Mouse (Mus musculus): ENCODE data around the gene Prdx5. TPM values are rescaled to one million over a fixed set of nuclear protein-coding genes. Genes with fewer than 3 reads are reported as not detected.

Gene Prdx5
- total and polyA plus RNA-seq, 3 experiments = 411 to 766 (median 651) TPM

DNA sequence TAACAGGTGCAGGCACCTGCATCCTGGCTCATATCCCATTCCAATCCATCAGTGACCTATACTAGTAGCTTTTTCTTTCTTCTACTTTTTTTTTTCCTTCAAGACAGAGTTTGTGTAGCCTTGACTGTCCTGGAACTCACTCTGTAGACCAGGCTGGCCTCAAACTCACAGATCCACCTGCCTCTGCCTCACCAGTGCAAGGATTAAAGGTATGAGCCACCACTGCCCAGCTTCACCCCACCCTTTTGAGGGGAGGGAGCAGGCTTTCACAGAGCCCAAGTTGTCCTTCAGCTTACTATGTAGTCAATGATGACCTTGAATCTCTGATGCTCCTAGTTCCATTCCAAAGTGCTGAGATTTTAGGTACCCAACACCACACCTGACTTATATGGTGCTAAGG, 9.5 kb upstream of the Prdx5 start:
- Histone ChIP-seq H3K4me1 (ENCODE audit: control insufficient read depth, insufficient read depth, low read length) (peaks cover 7% of the 10 kb centered on the region), H3K9ac (ENCODE audit: low read depth, low read length) (0 out of 2 replicates have a peak overlapping the region, but pooled peaks have one; percentile 25), H3K79me2 (replicated peaks; ENCODE audit: control insufficient read depth, insufficient read depth, low read length) (no peaks in the 10 kb centered on the region), H3K27me3 (ENCODE audit: control insufficient read depth, insufficient read depth, low read length) (no peaks in the 10 kb centered on the region), H3K27ac (no peak overlapping the region), H3K4me3 (no peak overlapping the region), H3K36me3 (ENCODE audit: control insufficient read depth, insufficient read depth, low read length) (no peaks in the 10 kb centered on the region)
- no peak for TF ChIP-seq EP300 (IDR thresholded peaks at IDR 0.05; ENCODE audit: insufficient read depth, low read depth, low read length)
- TF ChIP-seq CTCF (IDR thresholded peaks at IDR 0.05) = no peak
- no peak for TF ChIP-seq POLR2A (IDR thresholded peaks at IDR 0.05; ENCODE audit: insufficient read depth, low read depth, low read length)
- no peak for DNase-seq
- intact Hi-C loops (cut with DNase I) = no loop called here

- WGBS = 80% methylated on average over 4 of the region's 4 CpGs
- Histone ChIP-seq H3K4me3 (no peak overlapping the region), H3K79me2 (replicated peaks; ENCODE audit: control insufficient read depth, insufficient read depth, low read length) (no peaks in the 10 kb centered on the region), H3K4me1 (ENCODE audit: control insufficient read depth, insufficient read depth, low read length) (peaks cover 7% of the 10 kb centered on the region), H3K9ac (ENCODE audit: low read depth, low read length) (no peak overlapping the region), H3K36me3 (ENCODE audit: control insufficient read depth, insufficient read depth, low read length) (no peaks in the 10 kb centered on the region), H3K27me3 (ENCODE audit: control insufficient read depth, insufficient read depth, low read length) (no peaks in the 10 kb centered on the region), H3K27ac (no peak overlapping the region)
- intact Hi-C loops (cut with DNase I) = no loop called here
- no peak for DNase-seq
- TF ChIP-seq POLR2A (IDR thresholded peaks at IDR 0.05; ENCODE audit: insufficient read depth, low read depth, low read length) (no peak), EP300 (IDR thresholded peaks at IDR 0.05; ENCODE audit: insufficient read depth, low read depth, low read length) (no peak), CTCF (IDR thresholded peaks at IDR 0.05) (no peak)
Observed at GRCm38 (mm10) chr19:6918321-6918720, 8.4 kb upstream of the Prdx5 start.

DNA sequence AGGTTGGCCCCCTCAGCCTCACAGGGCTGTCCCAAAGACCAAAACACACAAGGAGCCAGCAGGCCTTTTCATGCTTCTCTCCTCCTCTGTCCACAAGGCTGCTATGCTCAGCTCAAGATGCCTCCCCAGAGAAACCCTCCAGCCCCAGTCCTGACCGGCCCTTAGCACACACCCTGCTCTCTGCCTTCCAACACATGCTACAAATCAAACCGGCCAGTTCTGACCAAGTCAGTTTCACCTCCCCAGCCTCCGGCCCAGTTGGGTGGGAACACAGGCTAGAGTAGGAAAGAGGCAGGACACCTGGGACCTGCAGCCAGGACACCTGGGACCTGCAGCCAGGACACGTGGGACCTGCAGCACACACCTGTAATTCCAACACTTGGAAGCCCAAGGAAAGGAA, 6.6 kb upstream of the Prdx5 start:
- peaks cover 3% of the 10 kb centered on the region; the same call in 1 of the 2 replicates for H3K4me1 ChIP-seq (ENCODE audit: control insufficient read depth, insufficient read depth, low read length)
- H3K9ac ChIP-seq (ENCODE audit: low read depth, low read length) = no peak overlapping the region
- WGBS = 61% methylated on average over 4 of the region's 4 CpGs
- intact Hi-C loops (cut with DNase I) = no loop called here
- no peak overlapping the region for H3K4me3 ChIP-seq
- no peaks in the 10 kb centered on the region for H3K79me2 ChIP-seq (replicated peaks; ENCODE audit: control insufficient read depth, insufficient read depth, low read length)
- TF ChIP-seq EP300 (IDR thresholded peaks at IDR 0.05; ENCODE audit: insufficient read depth, low read depth, low read length) = no peak
- no peak for TF ChIP-seq CTCF (IDR thresholded peaks at IDR 0.05)
- no peak for TF ChIP-seq POLR2A (IDR thresholded peaks at IDR 0.05; ENCODE audit: insufficient read depth, low read depth, low read length)
- H3K27me3 ChIP-seq (ENCODE audit: control insufficient read depth, insufficient read depth, low read length) = no peaks in the 10 kb centered on the region
- H3K27ac ChIP-seq = no peak overlapping the region
- DNase-seq = no peak
- no peaks in the 10 kb centered on the region for H3K36me3 ChIP-seq (ENCODE audit: control insufficient read depth, insufficient read depth, low read length)

GRCm38 (mm10) chr19:6915276-6915675, 5.4 kb upstream of the Prdx5 start:
- Histone ChIP-seq H3K27ac (no peak overlapping the region), H3K36me3 (ENCODE audit: control insufficient read depth, insufficient read depth, low read length) (no peaks in the 10 kb centered on the region), H3K4me1 (ENCODE audit: control insufficient read depth, insufficient read depth, low read length) (peaks cover 4% of the 10 kb centered on the region), H3K79me2 (replicated peaks; ENCODE audit: control insufficient read depth, insufficient read depth, low read length) (no peaks in the 10 kb centered on the region), H3K9ac (ENCODE audit: low read depth, low read length) (no peak overlapping the region), H3K4me3 (no peak overlapping the region), H3K27me3 (ENCODE audit: control insufficient read depth, insufficient read depth, low read length) (no peaks in the 10 kb centered on the region)
- DNase-seq = no peak
- TF ChIP-seq EP300 (IDR thresholded peaks at IDR 0.05; ENCODE audit: insufficient read depth, low read depth, low read length) (no peak), POLR2A (IDR thresholded peaks at IDR 0.05; ENCODE audit: insufficient read depth, low read depth, low read length) (no peak), CTCF (IDR thresholded peaks at IDR 0.05) (no peak)
- intact Hi-C loops (cut with DNase I) = no loop called here
- 52% methylated on average over 4 of the region's 4 CpGs for WGBS

DNA sequence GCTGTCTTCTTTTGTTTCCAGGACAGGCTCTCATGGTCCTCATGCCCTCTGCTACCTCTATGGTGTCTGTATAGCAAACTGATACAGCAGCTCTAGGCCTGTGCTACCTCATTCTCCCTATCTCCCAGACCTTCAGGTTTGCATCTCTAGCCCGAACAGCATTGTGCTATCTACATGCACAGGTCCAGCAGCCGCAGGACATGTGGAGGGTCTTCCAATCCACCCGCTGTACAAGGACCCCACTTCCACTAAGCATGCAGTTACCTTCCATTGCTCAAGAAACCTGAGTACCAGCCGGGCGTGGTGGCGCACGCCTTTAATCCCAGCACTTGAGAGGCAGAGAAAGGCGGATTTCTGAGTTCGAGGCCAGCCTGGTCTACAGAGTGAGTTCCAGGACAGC, 4.6 kb upstream of the Prdx5 start:
- H3K9ac ChIP-seq (ENCODE audit: low read depth, low read length) = no peak overlapping the region
- TF ChIP-seq EP300 (IDR thresholded peaks at IDR 0.05; ENCODE audit: insufficient read depth, low read depth, low read length) = no peak
- H3K27ac ChIP-seq = no peak overlapping the region
- intact Hi-C loops (cut with DNase I) = no loop called here
- H3K36me3 ChIP-seq (ENCODE audit: control insufficient read depth, insufficient read depth, low read length) = no peaks in the 10 kb centered on the region
- H3K4me3 ChIP-seq = no peak overlapping the region
- H3K4me1 ChIP-seq (ENCODE audit: control insufficient read depth, insufficient read depth, low read length) = peaks cover 3% of the 10 kb centered on the region
- H3K27me3 ChIP-seq (ENCODE audit: control insufficient read depth, insufficient read depth, low read length) = no peaks in the 10 kb centered on the region
- DNase-seq = no peak
- H3K79me2 ChIP-seq (replicated peaks; ENCODE audit: control insufficient read depth, insufficient read depth, low read length) = no peaks in the 10 kb centered on the region
- 90% methylated on average over 9 of the region's 9 CpGs for WGBS

DNA sequence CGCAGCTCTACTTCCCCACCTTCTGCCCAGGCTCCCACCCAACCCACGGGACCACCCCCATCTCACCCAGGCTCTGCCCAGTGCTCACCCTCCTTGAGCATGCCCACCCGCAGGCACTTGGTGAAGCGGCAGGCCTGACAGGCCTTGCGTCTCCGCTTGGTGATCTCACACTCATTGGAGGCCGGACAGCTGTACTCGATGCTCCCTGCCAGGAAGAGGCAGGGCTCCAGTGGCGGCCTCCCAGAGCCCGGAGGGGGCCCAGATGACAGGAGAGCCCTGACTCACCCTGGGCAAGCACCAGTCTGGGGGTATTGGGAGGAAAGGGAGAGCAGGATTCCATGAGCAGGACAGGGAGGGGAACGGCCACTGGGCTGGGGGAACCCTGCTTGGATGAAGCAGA, 4.1 kb upstream of the Prdx5 start:
- intact Hi-C loops (cut with DNase I) = no loop called here
- no peak overlapping the region for H3K9ac ChIP-seq (ENCODE audit: low read depth, low read length)
- no peaks in the 10 kb centered on the region for H3K36me3 ChIP-seq (ENCODE audit: control insufficient read depth, insufficient read depth, low read length)
- no peak overlapping the region for H3K4me3 ChIP-seq
- peaks cover 3% of the 10 kb centered on the region for H3K4me1 ChIP-seq (ENCODE audit: control insufficient read depth, insufficient read depth, low read length)
- peak; percentile 50 to 54 for DNase-seq
- no peaks in the 10 kb centered on the region for H3K79me2 ChIP-seq (replicated peaks; ENCODE audit: control insufficient read depth, insufficient read depth, low read length)
- 46% methylated on average over 11 of the region's 11 CpGs for WGBS
- no peaks in the 10 kb centered on the region for H3K27me3 ChIP-seq (ENCODE audit: control insufficient read depth, insufficient read depth, low read length)
- TF ChIP-seq EP300 (IDR thresholded peaks at IDR 0.05; ENCODE audit: insufficient read depth, low read depth, low read length) = no peak
- TF ChIP-seq POLR2A (IDR thresholded peaks at IDR 0.05; ENCODE audit: insufficient read depth, low read depth, low read length) = no peak
- TF ChIP-seq CTCF (IDR thresholded peaks at IDR 0.05) = no peak
- H3K27ac ChIP-seq = no peak overlapping the region

Measured in heart, adult 2 months (tissue).